Mouse (Mus musculus) lung, postnatal 4 days (tissue): ENCODE results near the gene Olfr1084.
"Not testable (repeated sequence)": the region's sequence is repeated elsewhere in the genome, so short reads cannot be mapped to it uniquely, and the experiment has no call there.

Experiments
- DNase-seq, 2 experiments: peaks; one replicate each; pipeline ENCODE4 v3.0.0; 2021

Olfr1084 gene

DNA sequence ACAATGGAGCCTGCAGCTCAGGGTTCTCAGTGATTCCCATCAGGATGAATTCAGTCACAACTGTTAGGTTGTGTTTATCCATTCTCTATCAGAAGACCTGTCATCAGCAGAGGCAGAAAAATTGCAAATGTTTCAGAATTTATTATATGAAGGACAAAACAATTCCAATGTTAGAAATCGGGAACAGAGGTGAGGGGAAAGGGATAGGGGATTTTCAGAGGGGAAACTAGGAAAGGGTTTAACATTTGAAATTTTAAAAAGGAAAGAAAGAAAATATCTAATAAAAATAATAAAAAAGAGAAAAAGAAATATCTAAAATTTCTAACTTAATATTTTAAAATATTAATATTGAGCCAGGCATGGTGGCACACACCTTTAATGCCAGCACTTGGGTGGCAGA, at the start of gene Olfr1084:
TSS of gene Olfr1084 (minus strand) at position 101 of the 400 bp plus-strand sequence.
- DNase-seq = not testable (repeated sequence)

DNA sequence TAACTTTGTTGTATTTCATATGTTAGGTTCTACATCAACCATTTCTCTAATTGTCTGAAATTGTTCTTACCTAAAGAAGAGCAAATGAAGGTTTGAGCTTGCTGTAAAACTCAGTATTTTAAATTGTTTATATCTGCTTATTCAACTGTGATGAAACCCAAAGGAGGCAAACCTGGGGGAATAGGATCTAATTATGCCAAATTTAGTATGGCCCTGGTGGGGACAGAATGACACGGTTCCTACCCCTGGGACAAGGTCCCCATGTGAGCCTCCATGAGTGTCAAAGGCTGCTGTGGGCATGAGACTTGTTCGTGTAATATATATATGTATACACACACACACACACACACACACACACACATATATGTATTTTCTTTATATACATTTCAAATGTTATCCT, 40.5 kb upstream of the Olfr1084 start, which contains the start of gene Olfr1086:
TSS of gene Olfr1086 (minus strand) at position 101 of the 400 bp plus-strand sequence.
- no peak for DNase-seq

DNA sequence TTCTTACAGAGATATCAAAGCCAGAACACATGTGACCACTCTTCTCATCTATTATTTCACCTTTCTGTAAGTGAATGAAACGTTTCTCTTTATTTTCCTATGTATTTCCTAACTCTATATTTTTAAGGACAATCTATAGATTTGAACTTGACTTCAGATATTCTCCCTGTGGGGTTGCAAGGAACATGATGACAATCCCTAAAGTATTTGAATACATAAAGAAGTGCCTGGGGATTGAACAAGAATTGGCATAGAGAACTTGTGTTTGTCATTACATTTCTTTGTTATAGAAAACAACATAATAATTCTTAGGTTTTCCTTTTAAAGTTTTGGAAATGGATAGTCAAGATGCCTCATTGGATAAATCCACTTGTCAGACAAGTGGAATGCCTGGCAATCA, 22.4 kb upstream of the Olfr1084 start, which contains the start of gene Olfr1085:
TSS of gene Olfr1085 (minus strand) at position 101 of the 400 bp plus-strand sequence.
- no peak for DNase-seq

DNA sequence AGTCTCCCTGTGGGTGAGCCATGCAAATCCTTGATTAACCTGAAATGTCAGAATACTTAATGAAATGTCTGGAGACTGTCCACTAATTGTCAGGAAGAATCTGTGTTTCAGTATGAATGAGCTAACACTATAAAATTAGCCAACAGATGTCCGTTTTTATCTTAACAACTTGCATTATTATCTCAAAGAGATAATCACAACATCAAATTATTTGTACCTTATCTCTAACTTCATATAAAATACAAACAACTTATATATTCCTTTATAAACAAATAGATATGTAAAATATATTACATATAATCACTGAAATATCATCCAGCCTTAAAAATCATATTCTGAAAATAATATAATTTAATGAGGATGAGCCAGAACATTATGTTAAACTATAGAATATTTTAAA, 40.7 kb downstream of the Olfr1084 start, which contains the start of gene Olfr1082:
TSS of gene Olfr1082 (minus strand) at position 101 of the 400 bp plus-strand sequence.
- DNase-seq = not testable (repeated sequence)
